Mouse (Mus musculus) spleen, embryonic (tissue): ENCODE measurements around the gene 4930595D18Rik.

ENCODE experiments used
- CTCF ChIA-PET: fragments of 350-600 bp; sonication (Branson Sonifier 250); formaldehyde crosslinking; loops from one replicate; lab custom pipeline; 2022; lab: Charles Lee

Gene 4930595D18Rik

GRCm38 (mm10) chr12:111143005-111143508 lies 41.2 kb downstream of the 4930595D18Rik start:
- CTCF ChIA-PET, result interaction anchor here (0.7 kb wide), 1 partner anchor 8 kb away, joined by 3 read pairs; no protein-coding TSS in a partner anchor

GRCm38 (mm10) chr12:111137079-111137478 lies 47.2 kb downstream of the 4930595D18Rik start:
- CTCF ChIA-PET, result no interaction called here

- CTCF ChIA-PET, result interaction anchor here (0.7 to 1.0 kb wide), 3 partner anchors 13 to 49 kb away, joined by 4 to 16 read pairs (median 5); no protein-coding TSS in a partner anchor
These were observed 48.3 kb downstream of the 4930595D18Rik start for GRCm38 (mm10) chr12:111135953-111136352.

- CTCF ChIA-PET, result interaction anchor here (1.0 kb wide), 1 partner anchor 14 kb away, joined by 16 read pairs; no protein-coding TSS in a partner anchor
These were observed 49.2 kb downstream of the 4930595D18Rik start for GRCm38 (mm10) chr12:111134791-111135733.

GRCm38 (mm10) chr12:111134169-111134568 lies 50.1 kb downstream of the 4930595D18Rik start:
- CTCF ChIA-PET, result no interaction called here

- CTCF ChIA-PET, result no interaction called here
These were observed 58.6 kb downstream of the 4930595D18Rik start for GRCm38 (mm10) chr12:111125666-111126065.

- CTCF ChIA-PET, result no interaction called here
These were observed 59.6 kb downstream of the 4930595D18Rik start for GRCm38 (mm10) chr12:111124601-111125260.

- CTCF ChIA-PET, result interaction anchor here (0.6 to 0.7 kb wide), 3 partner anchors 53 to 106 kb away, joined by 3 to 20 read pairs (median 3); no protein-coding TSS in a partner anchor
These were observed 61.9 kb downstream of the 4930595D18Rik start for GRCm38 (mm10) chr12:111122332-111122852.

- CTCF ChIA-PET, result interaction anchor here (0.5 kb wide), 1 partner anchor 215 kb away, joined by 4 read pairs; no protein-coding TSS in a partner anchor
These were observed 63.2 kb downstream of the 4930595D18Rik start for GRCm38 (mm10) chr12:111120976-111121645.

- CTCF ChIA-PET, result no interaction called here
These were observed 64.7 kb downstream of the 4930595D18Rik start for GRCm38 (mm10) chr12:111119506-111120085.

GRCm38 (mm10) chr12:111114593-111114992 lies 69.7 kb downstream of the 4930595D18Rik start:
- CTCF ChIA-PET, result no interaction called here

- CTCF ChIA-PET, result interaction anchor here (0.6 kb wide), 1 partner anchor 33 kb away, joined by 3 read pairs; no protein-coding TSS in a partner anchor
These were observed 73.1 kb downstream of the 4930595D18Rik start for GRCm38 (mm10) chr12:111111176-111111575.
